Mouse (Mus musculus) embryo, embryonic 10.5 days (tissue): Measurements from ENCODE around the gene Magi2.

Source experiments
- DNase-seq: peaks from one replicate; pipeline ENCODE4 v3.0.0-alpha.2; 2015; ENCODE audit warnings: low spot score

Magi2 gene

DNA sequence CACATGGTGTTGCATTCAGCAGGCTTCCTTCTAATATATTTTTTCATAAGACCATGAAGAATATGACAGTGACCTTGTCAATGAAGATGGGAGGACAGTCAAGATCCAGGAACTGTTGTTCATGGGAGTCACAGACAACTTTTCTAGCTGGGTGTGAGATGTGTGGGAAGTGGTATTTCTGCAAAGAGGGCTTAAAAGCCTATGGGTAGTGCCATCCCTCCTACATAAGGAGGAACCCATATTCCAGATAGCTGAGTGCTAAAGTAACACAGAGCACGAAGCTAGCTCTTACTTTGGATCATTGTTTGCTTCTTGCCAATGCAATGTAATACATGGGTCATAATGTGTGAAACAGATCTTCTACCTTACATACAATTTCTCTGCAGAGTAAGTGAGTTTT, 1146.8 kb downstream of the Magi2 start:
- no peak for DNase-seq

DNA sequence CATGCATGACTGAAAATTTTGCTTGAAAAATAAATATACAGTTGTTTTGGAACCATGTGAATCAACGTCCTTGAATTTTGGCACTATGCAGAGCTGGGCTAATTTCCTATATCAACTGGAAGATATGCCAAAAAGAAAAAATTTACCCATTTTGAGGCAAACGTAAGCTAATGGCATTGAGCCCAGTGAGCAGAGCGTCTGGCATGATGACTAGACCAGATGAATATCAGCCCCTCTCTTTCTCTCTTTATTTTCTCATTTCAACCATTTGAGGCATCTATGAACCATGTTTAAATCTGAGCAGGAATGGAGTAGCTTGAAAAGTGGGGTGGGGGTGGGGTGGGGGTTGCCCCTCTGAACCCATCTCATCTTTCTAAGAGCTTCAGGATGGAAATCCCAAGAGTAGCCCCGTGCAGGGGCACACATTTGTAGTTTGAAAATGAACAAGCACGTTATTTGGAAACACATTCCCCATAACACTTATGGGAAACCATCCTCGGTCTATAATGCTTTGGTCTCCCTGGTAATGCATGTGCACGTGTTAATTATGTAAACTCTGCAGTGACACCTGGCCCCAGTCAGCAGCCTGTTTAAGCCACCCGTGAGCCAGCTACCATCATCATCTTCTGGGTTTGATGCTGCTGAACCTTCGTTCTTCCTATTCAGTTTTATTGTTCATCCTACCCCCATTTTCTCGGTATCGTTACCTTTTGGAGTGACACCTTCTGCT, 1151.4 kb downstream of the Magi2 start:
- no peak for DNase-seq

DNA sequence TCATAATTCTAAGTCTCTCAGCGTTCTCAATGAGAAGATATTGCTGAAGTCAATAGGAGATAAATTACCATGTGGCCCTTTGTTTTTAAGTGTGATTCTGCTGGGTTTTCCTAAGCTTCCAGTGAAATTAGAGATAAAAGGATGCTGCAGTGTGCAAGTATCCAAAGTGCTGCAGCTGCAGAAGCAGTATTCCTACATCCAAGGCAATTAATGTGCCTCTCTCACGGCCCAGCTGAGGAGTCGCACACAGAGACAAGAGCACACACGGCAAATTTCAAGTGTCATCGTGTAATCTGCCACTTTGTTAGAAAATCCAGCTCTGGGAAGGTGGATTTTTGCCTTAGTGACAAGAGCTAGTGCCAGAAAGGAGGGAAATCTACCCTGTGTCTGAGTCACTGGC, 1177.7 kb downstream of the Magi2 start:
- no peak for DNase-seq

DNA sequence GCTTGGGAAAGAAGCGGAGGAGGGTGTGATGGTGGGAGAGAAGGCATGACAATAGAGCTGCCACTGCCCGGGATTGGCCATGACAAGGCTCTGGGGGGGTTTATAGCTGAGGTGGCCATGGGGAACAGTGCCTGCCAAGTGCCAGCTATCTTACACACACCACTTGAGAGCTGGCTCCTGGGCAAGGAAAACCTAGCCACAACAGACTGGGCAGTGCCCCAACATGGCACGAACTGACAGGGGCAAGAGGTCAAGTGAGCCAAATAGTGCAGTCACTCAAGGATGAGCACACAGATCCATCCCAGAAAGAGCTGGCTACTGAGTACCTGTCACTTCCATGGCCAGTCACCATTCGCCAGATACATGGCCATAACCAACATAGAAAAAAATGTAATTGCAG, 1179.8 kb downstream of the Magi2 start:
- DNase-seq = no peak

DNA sequence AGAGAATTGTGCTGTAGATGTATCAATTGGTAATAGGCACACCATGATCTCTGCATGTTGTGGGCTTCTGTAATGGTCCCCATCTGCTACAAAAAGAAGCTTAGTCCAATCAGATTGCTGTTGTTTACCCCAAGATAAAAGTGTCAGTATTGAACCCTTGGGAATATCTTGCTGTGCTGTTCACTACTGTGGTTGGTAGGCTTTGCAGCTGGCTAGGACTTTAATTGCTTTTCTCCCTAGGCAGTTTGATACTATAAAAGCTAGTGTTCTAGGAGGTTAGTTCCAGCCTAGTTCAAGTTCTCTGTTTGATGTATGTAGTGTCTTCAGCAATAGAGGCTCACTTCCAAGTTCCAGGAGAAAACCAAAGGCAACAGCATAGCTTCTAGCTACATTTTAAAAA, 1188.5 kb downstream of the Magi2 start:
- no peak for DNase-seq

DNA sequence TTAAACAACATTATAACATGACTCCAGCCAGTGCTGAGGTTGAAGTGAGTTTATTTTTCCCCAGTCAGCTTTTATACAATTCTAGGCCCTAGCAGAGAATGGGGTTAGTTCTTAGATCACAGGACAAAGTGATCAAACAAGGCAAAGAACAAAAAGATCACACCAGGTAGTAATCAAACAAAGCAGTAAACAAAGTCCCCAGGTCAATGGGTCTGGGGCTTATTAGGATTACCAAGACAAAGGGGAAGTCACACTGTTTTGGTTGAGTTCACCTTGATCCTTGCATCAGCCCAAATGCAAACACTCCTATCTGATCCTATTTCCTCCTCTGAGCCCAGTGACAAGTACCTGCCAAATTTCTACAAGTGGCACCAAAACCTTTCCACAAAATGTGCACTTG, 1190.5 kb downstream of the Magi2 start:
- no peak for DNase-seq

DNA sequence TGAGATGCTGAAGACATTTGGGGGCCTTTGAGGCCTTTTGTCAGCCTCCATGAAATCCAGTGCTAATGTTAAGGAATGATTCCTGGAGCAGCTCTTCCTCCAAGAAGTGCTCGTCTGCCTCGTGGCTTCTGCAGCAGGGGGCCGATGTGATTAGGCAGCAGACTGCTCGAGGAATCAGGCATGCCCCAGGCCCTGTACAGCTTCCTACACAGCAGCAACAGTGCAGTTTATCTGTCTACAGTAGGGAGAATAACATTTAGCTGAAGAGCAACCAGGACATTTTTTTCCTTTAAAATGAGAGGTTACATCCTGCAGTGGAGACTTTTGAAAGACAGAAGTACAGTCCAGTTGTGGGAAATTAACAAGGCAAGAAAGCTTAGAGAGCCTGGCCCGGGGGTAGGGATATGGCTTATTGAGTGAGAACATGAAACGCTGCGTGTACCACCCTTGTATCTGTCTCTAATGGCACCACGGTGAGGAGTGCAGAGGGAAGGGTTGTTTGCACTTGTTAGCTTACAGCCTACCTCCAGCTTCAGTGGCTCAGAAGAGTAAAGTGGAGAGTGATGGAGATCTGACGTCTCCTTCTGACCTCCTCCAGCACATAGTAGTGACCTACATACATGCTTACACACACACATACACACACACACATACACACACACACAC, 1205.4 kb downstream of the Magi2 start:
- no peak for DNase-seq

DNA sequence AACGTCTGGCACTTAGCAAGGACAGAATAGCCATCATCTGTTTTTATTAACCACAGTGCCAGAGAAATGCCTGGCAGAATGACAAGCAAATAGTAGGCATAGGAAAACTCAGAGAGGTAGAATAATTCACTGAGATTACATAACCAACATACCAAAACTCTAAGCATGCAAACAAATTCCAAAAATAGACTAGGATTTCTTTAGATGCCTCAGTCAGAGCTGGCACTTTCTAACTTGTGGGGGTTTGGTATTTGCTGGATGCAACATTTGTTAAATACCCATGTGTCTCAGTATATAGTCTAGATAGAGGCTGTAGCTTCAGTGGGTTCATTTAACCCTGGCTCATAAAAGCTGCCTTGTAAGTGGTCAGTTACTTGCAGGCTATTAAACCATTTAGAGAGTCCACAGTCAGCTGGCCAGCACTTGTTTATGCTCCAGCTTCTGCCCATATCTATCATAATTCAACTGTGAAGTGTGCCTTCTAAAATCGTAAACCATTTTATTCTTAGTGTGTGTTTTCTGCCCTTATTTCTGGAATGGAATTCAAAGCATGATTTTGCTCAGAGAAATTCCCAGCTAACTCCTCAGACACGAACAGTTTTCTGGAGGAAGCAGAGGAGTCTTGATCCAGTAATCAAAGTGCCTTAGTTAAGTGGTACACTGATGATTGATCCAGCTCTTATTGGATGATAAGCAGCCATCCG, 1219.8 kb downstream of the Magi2 start:
- no peak for DNase-seq

DNA sequence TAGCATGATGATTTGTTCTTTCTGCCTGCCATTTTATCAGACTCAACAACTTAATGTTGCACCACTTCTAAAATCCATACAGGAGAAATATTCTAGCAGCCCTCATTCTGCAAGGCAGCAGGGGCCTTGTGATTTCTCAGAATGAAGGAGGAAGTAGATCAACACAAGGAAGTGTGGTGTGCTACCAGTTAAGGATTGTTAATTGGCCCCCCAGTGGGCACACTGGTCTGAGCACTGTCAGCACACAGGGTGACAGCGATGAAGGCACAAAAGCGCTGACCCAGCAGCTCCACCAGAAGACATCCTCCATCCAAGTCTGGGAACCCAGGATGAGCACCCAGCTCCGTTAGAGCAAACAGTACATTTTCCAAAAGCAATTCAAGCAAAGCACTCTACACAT, 1229.3 kb downstream of the Magi2 start:
- DNase-seq = no peak

DNA sequence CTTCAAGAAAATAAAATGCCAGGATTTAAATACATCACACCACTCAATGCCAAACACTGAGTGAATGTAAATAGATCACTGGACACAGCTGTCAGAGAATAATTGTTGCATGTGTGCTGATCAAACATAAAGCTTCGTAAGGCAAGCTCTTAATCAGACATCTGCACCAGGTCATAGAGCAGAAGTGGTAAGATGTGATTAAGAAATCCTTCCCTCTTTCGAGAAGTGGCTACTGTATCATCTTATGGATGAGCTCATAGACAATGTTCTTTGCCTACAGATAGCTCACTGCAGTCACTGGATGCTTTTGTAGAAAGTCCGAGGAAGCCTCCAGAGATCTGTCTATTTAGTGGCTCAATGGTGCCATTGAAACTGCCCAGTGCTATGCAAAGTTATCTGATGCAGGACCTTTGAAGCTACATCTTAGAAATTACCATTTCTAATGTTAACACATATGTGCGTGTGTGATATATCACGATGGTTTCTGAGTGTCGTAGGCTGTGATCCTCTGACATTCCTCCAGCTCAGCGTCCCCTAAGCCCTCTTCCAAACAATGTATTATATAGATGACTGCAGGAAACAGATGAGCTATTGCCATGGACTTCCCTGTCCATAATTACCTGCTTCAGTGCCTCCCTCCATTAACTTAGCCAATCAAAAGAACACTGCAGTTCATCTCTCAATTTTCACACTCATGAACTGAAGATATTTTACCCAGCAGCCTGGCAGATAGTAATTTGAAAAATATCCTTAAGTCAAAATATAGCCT, 1231.1 kb downstream of the Magi2 start:
- DNase-seq = no peak

DNA sequence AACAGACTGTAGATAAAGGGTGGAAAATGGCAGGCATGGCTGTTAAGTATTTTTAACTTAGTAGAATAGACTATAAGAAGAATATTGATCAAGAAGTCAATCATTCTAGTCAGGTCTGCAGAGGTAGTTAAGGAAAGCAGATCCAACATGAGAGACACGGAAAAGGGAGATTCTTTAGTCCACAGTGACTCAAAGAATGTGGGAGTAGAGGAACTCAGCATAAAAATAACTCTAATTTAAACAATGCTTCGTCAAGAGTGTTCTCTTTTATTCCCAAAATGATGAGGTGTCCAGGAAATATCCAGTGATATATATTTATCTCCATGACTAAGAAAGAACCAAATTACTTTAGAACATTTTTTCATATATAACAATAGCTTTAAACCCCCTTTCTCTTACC, 1234.9 kb downstream of the Magi2 start:
- no peak for DNase-seq

DNA sequence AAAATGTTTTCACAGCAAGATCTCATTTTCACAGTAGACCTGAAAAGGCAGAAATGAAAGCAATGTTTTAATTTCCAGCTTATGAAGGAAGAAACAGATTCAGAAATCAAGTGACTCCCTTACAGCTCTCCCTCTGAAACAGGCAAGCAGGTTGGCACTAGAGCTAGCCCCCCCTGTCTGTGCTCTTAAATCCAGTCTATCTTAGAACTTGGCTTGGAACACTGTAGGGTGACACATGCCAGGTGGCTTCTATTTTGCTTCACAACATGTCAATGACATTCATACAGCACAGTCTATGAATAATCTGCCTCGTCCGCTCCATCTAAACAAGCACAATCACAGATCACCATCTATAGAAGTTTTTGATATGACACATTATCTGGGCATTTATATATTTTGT, 1235.5 kb downstream of the Magi2 start:
- no peak for DNase-seq

DNA sequence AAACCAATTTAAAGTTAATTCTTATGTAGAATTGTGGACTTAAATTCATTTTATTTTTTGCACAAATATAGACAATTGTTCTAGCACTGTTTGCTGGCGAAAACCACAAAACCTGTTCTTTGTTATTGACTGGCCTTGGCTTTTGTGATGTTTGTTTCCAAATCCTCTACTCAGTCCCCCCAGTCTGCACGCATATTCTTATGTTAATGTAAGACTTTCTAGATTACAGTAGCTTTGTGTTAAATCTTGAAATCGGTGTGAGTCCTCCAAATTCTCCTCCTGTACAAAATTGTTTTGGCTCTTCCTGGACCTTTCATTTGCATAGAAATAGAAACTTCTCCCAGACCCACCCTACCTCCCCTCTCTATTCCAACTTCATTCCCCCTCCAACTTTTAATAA, 1242.9 kb downstream of the Magi2 start:
- no peak for DNase-seq

DNA sequence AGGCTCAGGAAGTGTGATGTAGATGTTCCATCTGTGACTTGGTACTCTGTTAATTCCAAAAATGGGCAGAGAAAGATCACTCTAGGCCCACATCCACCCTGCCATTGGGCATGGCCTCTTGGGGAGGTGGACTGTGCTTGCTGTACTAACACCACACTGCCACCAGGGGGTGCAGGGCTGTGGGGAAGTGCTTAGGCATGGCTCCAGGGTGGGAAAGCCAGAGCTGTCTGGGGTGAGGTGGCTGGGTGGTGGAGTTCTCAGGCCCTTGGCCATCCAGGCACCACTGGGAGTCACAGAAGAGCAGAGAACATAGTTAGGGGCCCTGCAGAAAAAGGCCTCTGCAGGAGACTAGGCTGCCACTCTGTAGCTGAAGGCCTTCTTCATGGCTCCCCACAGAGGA, 1243.6 kb downstream of the Magi2 start:
- DNase-seq = peak; percentile 40

DNA sequence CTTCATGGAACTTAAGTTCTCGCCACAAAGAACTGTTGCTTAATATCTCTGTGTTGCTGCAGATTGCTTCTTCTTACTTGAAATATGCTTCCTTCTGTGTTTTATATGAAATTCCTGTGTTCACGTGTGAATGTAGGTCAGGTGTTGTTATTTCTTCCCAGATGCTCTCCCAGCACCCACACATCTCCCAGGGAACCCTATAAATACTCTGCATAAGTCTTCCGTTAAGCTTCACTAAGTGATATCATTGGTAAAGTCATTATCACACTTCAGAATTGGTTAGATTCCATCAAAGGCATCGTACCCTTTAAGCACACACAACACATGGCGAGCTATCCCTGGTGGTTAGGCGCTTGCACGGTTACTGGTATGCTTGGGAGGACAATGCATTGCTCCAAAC, 1257.7 kb downstream of the Magi2 start:
- DNase-seq = no peak

DNA sequence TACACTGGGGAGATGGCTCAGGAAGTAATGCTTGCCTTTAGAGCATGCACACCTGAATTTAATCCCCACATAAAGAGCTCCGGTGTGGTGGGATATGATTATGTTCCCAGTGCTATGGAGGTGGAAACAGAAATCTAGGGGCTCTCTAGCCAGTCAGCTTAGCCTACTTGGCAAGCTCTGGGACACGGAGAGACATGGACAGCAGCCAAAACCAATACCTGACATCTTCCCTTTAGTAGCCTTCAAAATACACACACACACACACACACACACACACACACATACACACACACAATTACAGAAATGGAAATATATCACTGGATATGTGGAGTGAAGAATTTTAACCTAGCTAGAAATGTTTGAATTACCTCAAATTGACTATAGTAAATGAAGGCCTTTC, 1265.1 kb downstream of the Magi2 start:
- DNase-seq = no peak

DNA sequence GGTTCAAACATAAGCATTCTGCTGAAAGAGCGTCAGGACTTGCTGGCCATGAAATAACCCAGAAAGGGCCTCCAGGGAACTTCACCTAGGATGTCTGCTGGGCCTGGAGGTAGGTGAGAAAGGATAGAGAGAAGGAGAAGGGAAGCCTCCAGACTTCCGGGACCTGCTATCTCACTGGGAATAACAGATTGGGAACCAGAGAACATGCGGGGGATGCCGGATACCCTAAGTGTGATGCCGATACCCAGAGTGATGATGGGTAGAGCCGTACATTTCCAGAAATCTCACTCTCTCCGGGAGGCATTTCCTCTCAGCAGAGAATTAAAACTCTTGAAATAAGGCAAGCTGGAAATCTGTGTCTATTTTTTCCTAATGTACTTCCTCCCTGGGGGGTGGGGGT, 1265.8 kb downstream of the Magi2 start:
- DNase-seq = no peak

DNA sequence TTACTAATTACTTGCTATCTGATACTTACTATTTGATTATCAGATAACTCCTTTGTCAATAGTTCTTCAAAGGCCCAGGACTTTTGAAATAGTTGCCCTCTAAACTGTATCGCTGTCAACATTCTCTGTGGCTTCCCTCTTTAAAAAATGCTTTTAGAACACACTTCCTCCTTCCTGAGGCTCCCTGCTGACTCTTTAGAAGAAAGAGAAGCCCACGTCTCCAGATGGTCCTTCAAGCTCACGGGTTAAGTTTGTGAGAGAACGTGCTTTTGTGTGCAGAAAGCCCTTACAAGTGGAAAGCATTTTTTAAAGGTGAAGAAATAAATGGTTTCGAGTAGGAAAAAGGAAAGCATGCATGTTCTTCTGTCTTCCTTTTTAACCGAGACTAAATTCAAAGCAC, 1267.2 kb downstream of the Magi2 start:
- DNase-seq = no peak

DNA sequence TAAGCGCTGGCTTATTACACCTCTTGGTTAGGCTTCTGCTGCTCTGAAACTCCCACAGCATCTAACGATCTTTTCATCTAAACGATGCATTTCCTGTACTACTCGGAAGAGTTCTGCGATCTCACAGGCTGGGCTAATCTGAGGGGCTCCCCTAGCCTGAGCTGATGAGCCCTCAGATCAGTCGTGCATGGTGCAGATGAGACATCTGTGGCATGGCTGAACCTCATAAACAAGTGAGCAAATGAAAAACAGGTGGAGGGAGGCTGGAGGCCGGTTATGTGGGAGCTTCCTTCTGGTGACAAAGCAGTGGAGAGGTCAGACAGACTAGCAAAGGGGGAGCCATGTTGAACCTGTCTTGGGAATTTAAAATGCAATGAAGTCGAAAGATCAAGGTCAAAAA, 1270.1 kb downstream of the Magi2 start:
- DNase-seq = peak; percentile 63

DNA sequence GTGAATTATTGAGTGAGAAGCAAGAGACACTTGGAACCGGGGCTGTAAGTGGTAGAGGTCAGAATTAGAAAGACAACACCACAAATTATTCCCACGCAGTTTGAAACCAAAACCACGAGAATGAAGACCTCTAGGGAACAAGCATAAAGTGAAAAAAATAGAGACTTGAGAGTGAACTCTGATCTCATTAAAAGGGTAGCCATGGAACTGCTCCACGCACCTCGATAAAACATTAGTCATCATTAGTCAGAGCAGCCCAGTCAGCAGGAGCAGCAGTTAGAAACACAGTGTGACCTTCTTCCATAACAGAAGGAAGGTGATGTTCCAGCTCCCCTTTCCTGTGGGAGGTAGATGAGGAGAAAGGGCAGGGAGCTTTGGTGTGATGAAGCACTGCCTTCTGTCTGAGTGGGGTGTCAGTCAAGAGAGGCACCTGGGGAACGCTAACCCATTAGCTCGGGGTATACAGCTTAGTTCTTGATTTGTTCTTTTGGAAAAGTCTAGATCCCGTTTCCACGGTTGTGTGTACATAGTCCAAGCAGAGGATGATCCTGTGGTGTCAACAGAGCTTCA, 1272.3 kb downstream of the Magi2 start:
- DNase-seq = no peak

DNA sequence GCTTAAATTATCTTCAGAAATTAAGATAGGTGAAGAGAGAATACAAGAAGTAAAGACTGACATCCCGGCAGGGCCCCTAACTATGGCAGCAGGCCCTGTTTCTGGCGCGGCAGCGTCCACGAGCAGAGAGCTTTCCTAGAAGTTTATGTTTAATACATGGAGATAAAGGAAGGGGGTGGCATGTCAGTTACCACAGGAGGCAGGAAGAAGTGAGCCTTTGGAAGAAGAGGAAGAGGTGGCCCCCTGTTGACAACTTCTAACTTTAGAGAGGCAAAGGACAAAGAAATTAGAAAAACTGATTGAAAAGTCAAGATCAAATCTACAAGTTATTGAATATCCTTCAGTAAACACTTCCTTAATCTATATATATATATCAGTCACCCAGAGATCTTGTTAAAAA, 1281.8 kb downstream of the Magi2 start:
- no peak for DNase-seq

DNA sequence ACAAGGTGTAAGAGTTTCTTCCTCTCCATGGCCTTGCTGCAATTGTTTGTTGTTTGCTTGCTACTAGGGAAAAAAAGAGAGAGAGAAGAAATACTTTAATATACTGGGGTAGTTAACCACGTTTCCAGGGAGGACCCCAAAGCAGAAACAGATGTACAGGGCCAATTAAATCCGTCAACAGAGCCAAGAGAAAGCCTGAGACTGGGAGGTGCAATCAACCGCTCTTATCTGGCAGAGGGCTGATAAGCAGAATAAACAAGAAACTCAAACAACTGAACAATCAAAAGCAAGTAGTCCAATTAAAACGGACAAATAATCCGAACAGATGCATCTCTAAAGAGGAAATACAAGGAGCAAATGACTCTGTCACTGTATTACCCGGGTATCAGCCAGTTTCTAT, 1282.8 kb downstream of the Magi2 start:
- DNase-seq = no peak
